Mouse (Mus musculus) gastrocnemius, adult 8-10 months (tissue): ENCODE results near the gene A230072I06Rik. TPM values are rescaled to one million over a fixed set of nuclear protein-coding genes. Genes with fewer than 3 reads are reported as not detected.

Source experiments
- DNase-seq, 2 experiments: peaks; one replicate each; pipeline ENCODE4 v3.0.0; 2022; ENCODE audit warnings: low spot score in 2 of 2
- total RNA-seq, 4 experiments: library from RNA; stranded (reverse); gene quantifications; 2 replicates each; pipeline ENCODE4 v1.2.4; 2022

Gene A230072I06Rik
- total RNA-seq, result not detected

DNA sequence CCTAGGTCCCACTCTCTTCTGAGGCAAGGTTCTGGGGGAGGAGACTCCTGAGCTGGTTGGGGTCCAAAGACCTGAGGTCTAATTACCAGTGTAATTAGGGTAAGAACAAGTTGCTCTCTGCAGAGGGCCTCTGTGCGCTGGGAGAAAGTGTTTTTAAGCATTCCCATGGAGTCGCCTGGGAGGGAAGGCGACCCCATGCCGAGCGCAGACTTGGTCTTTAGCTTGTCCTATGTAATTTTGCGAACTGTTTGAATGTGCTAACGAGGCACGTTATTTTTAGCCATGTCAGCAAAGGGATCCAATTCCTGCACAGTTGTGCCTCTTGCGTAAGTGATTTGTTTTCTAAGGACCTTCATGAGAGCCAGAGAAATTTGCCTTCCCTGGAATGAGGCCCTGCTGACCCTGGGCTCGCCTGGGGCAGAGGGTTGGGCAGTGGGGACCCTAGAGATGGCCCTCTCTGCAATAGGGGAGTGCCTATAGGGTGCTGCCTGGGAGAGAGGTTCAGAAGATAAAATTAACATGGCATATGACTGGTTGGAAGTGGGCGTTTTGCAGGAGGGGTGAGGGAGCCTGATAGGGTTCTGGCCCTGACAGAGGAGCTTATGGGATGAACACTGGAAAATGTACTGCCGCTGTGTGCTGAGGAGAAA is at the start of gene A230072I06Rik:
Gene A230072I06Rik (plus strand): TSS at position 157 of the 650 bp plus-strand sequence.
- DNase-seq, result no peak

DNA sequence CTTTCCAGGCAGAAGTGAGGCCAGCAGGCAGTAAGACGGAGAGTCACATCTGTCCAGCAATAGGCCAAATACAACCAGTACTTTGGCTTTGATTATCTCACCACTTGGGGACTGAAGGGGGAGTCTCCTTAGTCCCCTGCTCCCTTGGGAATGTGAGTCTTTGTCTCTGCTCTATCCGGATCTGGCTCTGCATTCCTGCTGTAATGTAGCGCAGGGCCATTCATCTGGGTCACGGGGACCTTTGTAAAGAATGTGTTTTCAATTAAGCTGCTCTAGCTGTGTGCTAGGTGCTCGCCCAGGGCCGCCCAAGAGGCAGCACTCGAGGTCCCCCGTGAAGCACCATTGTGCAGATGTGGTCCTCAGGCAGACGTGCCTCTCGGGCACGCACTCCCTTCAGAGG is 44.6 kb upstream of the A230072I06Rik start:
- DNase-seq, result no peak

DNA sequence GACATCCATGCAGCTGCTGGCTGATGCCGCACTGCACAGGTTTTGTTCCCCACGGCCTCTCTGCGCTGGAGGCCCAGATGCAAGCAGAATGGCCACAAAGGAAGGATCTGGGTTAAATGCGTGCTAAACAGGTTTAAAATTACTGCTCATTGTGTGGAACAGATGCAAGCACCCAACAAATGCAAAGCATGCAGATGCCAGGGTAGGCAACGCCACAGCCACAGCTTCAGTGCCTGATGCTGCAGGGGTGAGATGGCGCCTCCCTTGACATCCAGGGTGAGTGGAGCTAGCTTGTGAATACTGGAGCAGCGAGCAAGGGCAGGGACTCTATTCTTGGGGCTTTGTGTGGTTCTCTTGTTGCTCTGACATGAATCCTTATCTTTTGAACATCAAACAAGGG is 39.8 kb upstream of the A230072I06Rik start:
- DNase-seq, result no peak

DNA sequence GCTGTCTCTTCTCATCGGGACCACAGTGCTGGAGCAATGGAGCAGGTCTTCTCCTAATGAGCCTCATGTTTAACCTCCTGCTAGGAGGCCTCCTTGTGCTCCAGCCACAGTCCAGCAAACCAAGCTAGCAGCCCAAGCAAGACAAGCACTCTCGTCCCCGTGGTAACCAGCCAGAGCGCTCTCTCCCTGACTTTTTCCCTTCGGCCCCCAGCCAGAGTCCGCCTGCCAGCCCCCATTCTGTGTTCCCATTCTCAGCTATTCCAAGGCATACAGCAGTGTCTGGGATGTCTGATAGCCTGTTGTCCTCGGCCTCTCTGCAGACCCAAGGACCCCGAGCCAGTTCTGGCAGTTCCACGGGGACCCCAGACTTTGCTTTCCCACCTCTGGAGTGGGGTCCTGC is 38.5 kb upstream of the A230072I06Rik start:
- DNase-seq, result no peak

DNA sequence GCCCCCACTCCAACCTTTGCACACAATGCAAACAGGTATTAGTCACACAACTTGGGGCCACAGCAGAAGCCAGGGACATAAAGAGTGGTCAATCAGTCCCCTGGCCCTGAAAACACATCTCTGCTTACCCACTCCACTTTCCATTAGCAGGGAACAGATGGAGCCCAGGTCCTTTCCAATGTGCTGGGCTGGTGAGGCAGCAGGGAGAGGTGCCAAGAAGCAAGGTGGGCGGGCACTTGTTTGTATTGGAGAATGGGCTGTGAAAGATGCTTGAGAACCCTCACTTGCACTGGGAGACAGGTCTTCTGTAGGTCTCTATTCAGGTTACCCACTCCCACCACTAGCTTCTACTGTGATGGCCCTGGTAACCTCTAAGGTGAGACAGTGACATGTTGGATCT is 34.9 kb upstream of the A230072I06Rik start:
- no peak for DNase-seq

DNA sequence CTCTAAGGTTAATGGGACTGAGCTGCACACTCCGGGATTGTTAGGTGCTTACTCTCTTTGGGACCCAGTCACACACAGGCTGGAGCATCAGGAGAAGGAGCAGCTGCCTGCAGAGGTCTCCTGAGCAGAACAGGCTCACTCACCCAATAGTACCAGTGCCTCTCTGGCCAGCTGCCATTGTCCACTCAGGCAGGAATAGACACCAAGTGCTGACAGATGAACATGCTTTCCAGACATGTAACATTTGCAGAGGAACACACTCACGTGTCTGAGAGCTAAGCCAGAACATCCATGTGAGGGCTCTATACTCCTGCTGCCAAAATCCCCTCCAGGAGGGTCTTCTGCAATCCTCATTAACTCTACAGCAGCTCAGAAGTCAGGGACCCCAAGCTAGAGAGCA is 18.7 kb upstream of the A230072I06Rik start:
- DNase-seq, result no peak

DNA sequence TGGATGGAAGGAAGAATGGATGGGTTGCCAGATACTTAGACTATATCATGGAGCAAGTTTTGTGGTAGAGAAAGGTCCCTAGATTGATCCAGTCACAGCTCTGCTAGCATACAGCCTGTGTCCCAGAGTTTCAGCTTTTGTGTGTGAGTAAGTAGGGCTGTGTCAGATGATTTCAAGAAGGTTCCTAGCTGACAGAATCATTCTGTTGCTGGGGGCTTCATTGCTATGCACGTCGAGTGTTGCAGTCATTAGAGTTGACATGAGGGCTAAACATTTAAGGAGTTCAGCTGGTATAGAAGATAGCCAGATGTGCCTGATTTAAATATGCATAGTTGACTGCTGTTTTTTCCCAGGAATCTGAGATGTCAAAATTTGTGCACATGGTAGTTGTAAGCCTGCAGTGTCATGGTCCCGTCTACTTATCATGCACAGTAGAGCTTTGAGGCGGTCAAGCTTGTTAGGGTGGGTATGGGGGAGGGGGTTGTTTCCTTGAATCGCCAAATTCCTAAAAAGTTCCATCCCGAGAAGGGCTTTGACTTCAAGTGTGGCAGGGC is 18.1 kb upstream of the A230072I06Rik start:
- DNase-seq, result no peak

DNA sequence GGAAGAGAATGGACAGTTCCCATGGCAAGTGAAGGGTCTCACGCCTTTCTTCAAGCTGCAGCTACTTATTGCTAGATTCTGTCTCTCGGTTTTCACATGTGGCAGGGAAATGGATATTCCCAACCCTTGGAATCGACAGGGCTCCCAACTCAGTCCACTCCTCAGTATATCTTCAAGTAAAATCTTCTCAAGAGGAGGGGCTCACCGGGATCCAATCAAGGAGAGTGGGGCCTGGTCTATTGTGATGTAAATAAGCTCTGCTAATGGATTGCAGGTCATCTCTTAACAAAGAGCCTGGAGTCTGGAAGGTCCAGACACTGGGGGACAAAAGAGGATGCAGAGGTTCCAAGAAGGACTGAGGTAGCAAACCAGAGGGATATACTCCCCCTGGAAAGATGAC is 17.1 kb upstream of the A230072I06Rik start:
- no peak for DNase-seq

DNA sequence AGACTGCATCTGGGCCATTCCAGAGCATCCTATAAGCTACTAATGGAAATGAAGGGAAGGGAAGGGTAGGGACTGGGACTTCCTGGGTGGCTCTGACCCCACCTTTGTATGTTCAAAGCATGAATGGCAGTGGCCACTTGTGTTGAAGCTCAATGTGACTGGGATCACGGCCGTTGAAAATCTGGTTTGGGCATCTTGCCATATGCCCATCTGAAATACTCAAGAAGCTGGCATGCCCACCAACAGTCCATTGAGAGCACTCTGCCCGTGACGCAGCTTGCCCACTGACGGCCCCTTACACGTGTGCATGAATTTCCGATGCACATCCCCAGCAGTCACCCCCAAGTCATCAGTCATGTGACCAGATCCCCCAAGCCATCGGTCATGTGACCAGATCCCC is 13.6 kb upstream of the A230072I06Rik start:
- DNase-seq, result no peak

DNA sequence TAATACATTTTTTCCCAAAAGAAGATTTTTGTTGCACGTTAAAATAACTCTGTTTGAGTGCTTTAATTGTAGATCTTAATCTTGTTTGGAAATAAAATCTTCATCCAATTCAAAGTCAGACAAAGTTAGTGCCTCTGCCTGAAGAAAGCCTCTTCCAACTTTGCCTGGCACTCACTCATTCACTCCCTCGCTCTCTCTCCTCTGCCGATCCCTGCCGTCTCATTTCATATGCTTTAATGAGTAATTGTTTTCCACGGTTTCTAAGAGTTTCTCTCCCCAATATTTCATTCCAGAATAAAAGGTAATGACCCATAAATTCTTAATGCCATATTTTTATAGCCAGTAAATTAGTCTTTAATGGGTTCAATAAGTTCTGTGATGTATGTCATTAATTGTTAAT is 10.8 kb upstream of the A230072I06Rik start:
- DNase-seq, result no peak

DNA sequence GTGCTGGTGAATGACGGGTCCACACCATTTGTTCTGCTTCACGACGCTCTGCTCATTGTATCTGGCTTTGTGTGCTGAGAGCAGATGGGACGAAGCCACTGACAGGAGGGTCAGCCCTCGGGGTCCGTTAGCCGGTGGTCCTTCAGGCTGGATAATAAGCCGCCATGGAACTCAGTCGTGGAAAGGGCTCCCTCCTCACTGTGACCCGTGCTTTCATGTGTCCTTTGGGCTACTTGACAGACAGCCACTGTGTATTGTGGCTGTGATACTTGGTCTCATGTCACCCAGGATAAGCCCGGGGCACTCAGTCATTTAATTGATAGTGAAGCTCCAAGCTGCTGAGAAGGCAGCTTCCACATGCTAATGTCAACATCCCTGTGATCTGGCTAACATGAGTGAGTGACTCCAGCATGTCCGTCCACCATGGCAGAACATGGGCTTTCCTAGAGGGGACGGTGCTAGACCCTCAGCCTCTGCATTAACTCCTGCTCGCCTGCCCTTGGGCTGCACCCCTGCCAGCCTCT is 10.3 kb upstream of the A230072I06Rik start:
- DNase-seq, result no peak

DNA sequence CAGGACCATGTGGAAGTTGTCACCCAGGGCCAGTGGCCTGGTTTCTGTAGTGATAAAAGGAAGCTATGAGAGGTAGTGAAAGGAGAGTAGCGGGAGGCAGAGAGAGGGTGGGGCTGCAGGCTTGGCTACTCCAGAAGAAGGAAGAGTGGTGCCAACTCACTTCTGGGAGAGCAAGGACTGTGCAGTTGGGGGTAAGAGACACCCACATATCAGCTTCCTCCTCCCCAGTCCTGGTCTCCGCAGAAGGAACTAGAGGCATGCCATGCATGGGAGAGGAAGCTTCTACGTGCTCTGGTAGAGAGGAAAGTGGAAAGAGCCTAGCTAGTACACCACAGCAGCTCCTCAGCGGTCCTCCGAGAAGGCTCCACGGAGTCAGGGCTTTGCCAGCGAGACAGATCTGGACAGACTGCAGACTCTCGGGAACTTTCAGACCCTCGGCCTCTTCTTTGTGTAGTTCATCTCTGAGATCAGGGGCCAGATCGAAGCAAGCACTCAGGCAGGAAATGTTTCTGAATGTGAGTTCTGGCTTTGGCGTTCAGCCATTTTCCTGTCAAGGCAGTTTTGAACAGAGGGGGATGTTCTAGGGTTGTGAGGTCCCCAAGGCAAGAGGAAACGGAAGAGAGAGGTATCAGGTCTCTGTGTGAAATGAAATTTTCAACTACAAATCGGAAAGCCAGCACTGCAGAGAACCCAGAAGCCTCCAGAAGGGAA is 1.0 kb downstream of the A230072I06Rik start:
- no peak for DNase-seq

DNA sequence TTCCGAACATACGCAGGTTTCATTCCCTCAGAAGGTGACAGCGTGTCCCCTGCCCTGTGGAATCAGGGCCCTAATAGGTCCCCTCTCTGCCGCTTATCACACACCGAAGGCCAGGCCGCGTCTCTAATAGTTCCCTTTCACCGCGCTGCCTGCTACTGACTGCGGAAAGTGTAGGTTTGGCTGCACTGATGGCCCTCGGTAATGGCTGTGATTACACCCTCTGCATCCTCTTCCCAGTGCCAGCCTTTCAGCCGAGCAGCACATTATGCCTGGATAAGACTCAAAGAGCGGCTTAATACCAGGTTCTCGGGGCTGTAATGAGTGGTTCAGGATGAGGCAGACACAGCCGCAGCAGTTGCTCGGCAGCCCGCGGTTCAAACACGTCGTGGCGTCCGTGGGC is 3.5 kb downstream of the A230072I06Rik start:
- no peak for DNase-seq

DNA sequence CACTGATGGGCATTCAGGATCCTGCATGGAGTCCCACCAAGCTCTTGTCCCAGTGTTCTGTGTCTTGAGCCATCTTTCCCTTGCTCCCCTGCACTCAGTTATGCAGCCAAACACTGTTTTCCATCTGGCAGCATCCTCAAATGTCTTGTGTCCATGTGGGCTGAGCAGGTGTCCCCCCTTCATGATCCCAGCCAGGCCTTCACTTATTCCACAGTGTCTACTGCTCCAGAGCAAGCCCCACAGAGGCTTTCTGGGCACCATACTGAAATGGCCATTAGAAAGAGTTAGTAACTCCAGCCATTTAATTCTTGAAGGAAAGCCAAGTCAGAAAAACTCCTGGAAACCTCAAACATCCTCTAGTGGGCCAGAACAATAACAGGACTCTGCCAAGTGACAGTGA is 11.9 kb downstream of the A230072I06Rik start:
- no peak for DNase-seq

DNA sequence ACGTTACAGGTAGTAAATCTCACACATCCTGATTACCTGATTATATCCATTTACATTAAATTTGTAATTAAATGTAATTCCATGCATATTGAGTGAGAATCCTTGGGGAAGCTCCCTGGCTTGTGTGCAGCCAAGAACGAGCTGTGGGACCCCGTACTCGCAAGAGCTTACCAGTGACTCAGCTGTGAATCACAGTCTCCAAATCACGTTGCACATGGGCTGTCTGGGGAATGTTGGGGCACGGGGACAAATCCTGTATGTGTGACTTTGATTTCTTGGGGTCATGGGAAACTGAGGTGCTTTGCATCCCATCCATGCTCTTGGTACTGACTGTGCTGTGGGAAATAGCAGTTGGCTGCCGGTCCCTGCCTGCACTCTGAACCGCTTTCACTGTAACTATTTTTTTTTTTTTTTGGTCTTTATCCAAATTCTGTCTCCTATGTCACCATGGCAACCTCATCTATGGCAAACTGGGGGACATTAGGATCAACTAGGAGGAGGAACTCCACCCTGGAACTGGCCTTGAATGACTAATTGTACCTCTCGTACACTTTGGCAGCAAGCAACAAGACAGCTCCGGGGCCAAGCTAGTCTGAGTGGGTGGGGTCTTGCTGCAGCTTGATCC is 19.8 kb downstream of the A230072I06Rik start:
- no peak for DNase-seq

DNA sequence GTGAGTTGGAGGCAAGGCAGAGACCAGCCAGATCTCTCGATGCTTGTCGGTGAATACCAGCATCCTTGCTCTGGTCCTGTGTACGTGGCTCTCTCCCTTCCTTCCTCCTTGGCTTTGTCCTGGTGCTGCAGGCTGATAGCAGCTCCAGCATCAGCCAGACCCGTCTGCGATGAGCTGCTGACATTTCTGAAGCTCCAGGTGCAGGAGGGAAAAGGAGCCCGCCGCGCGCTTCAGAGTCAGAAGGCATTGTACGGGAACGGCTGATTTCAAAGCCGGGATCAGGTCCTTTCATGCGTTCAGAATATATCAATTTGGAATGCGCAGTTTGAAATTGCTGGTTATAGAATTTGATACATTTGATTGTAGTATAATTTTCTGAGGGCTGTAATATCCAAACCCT is 23.4 kb downstream of the A230072I06Rik start:
- no peak for DNase-seq

DNA sequence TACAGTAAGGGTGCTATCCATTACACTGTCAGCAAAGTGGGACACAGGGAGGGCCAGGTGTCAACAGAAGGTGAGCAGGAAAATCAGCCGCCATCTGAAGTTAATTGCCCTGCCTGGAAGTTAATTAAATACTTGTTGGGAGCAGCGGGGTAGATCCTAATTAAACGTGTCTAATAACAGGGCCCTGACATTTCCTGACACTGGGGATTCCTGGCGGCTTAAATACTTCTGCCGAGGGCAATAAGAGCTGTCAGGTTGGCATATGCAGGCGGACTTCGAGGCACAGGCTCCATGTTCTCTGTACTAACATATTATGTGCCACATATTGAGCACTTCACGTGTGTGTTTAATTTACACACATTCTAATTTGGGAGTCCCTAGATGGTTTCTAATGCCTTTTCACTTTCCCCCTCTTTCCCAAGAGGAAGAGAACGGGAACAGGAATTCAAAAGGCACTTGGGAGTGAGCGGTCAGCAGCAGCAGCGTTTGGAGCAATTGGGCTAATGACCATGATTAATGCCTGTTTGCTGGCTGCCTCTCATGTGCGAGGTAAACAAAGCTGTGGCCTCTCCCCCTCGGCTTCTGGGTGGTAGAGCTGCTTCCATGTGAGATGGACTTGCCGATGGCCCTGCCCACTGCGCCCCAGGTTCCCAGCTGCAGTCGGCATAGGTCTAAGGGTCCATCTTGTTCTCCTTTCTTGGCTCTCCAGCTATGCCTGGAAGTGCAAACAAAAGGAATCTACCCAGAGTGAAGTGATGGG is 34.5 kb downstream of the A230072I06Rik start:
- no peak for DNase-seq

DNA sequence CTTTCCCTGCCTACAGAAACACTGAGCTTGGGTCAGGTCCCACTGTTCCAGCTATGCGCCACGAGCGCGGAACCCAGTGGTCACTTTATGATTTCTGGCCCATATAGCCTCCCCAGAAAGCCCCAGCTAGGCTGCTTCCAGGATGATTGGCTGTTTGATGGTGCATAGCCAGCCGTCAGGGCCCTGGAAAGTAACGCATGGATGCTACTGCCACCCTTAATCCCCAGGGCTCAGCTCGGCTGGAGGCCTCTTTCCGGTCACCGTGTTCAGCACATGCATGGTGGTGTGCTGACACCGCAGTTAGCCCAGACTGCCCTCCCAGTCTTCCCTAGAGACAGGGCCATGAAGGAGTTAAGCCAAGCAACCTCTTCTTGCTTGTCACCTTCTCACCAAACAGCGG is 35.6 kb downstream of the A230072I06Rik start:
- no peak for DNase-seq

DNA sequence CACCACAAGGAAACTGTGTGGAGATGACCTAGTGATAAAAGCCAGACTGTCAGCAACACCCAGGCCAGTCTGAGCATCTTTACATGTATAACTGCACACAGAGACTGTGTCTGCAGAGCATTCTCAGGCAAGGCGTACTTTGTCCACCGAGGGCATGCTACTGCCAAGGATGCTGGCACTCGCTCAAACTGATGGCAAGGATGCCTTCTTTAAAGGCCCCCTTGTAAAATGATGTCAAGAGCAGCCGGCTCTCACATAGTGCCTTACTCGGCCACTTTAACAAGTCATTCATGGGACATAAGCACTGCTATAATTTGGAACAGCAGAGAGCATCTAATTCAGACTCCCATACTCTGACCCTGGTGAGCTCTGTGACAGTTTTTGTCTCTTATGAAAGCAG is 36.6 kb downstream of the A230072I06Rik start:
- DNase-seq, result no peak

DNA sequence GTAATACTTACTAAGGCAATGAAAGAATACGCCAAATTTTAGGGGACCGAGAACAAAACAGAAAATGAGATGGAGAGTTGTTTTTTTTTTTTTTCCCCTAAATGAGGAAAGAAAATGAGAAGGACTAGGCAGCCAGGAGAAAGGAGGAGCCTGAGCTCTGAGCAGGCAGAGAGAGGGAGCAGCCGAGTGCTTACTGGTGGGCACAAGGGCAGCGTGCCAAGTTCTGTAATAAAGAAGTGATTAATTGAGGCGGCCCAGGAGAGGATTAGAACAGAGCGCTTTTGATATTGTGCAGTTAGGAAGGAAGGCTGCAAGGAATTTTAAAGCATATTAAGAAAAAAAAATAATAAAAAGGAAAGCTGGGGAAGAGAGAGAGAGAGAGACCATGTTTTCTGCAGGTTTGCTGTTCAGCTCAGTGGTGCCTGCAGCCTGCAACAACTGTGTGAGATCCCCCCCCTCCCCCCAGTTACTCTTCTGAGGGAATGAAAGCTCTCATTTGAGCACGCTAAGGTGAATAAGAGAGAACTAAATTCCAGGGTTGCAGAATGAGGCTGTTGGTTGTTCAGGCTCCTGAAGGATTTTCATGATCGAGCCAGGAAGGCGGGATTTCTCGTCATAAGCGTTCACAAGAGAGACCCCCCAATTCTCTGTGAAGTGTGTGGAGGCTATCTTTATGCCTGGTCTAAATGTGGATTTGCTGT is 41.3 kb downstream of the A230072I06Rik start:
- no peak for DNase-seq

DNA sequence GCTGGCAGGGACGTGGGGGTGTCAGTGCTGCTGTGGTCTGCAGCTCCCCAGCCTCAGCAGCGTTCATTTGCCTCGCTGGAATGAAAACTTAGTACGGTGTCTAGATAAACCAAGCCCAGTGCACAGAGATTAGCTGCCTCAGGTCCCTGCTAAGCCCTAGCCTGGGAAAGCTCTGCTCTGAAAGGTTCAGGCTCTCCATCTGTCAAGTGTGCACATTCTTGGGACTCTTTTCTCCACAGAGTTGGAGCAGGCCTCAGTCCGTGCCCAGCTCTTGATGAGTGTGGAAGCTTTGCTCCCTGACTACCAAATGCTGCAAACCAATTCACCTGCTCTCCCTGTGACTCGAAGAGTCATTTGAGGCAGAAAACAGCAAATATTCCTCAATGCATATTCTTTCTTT is 43.5 kb downstream of the A230072I06Rik start:
- no peak for DNase-seq
